Mouse (Mus musculus) spleen, adult 18-20 months (tissue): Measurements from ENCODE around the gene Sema5a.

Experiments used
- DNase-seq, 2 experiments: peaks; one replicate each; pipeline ENCODE4 v3.0.0; 2022; ENCODE audit warnings: mixed read lengths in 2 of 2

Sema5a gene

GRCm38 (mm10) chr15:32685152-32685551, 440.5 kb downstream of the Sema5a start:
- DNase-seq, result no peak

GRCm38 (mm10) chr15:32691021-32691420, 446.4 kb downstream of the Sema5a start:
- DNase-seq, result no peak

- no peak for DNase-seq
Measured at GRCm38 (mm10) chr15:32693006-32693405, 448.4 kb downstream of the Sema5a start.

DNA sequence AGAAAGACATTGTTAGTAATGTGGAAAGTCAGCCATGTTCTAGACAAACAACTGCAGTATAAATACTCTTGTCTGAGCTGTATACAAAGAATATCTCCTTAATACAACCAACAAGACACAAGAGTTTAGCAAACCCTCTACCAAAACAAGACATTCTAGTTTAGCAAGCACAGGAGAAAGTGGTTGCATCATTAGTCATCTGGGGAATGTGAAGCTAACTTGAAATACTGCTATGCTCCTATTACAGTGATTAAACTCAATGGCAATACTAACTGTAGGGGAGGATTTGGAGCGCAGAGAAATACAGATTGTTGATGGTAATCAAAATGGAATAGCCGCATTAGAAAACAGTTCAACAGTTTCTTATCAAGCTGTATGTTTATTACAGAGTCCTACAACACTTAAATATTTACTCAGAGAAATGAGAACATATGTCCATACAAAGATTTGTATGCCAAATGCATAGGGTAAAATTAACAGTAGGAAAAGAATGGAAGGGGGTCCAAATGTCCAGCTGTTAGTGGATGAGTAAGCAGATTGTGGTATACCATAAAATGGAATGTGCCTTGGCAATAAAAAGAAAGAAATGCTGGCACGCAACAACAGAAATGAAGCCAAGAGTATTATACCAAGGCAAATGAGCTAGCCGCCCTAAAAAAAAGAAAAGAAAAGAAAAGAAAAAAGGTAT, 472.8 kb downstream of the Sema5a start:
- no peak for DNase-seq

DNA sequence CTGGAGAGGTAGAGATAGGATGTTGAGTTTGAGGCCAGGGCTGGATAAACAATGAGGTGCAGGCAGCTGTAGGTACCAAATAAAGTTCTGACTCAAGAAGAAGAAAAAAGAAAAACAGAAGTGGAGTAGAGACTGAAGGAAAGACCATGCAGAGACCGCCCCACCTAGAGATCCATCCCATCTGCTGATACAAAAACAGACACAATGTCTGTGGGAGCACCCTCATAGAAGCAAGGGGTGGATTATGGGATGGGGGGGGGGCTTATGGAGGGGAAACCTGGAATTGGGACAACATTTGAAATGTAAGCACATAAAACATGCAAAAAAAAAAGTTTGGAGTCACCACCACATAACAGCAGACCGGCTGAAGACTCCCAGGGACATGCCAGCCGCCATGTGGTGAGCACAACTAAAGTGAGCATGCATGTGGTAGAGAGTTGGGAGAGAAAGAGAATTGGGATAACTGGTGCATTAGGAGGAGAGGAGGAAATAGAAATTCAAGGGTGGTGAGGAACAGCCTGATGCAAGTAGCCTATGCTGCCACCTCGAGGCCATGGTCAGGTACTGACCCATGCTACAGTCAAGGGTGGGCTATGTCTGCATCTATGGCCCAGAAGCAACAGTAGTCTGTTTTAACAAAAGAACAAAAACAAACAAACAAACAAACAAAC, 473.8 kb downstream of the Sema5a start:
- peak in 1 of 2 experiments; percentile 3 for DNase-seq

- no peak for DNase-seq
Measured at GRCm38 (mm10) chr15:32718964-32719311, 474.3 kb downstream of the Sema5a start.

GRCm38 (mm10) chr15:32730839-32731238, 486.2 kb downstream of the Sema5a start:
- no peak for DNase-seq
